Mouse (Mus musculus): ENCODE data around the gene Gramd1c. TPM values are rescaled to one million over a fixed set of nuclear protein-coding genes. Genes with fewer than 3 reads are reported as not detected.

The Gramd1c gene
- polyA plus RNA-seq, 2 experiments, result 1.6 to 2.2 TPM

DNA sequence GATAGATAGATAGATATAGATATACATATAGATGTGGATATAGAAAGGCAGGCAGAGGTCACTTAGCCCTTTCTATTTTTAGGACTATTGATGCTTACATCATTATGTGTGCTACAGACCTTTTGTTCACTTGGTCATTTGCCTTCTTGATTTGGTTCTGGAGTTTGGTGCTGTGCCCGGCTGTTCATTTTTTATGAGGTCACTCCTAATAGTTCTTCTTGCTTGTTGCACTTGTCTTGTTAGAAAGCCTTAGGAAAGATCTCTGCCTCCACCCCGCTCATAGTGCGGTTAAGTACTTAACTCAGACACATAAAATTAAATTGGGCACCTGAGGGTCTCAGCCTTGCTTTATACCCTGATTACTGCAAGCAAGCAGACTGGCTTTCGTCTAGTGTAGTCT is 122.3 kb downstream of the Gramd1c start:
- no peak for DNase-seq (ENCODE audit: low read depth in 3 of 3, low spot score in 3 of 3)
- Histone ChIP-seq H3K27me3 (ENCODE audit: control insufficient read depth, insufficient read depth, low read length) (no peaks in the 10 kb centered on the region), H3K36me3 (replicated peaks; ENCODE audit: control insufficient read depth, insufficient read depth, low read depth) (no peaks in the 10 kb centered on the region), H3K27ac (no peak overlapping the region), H3K9me3 (ENCODE audit: control insufficient read depth, low read length) (no peaks in the 10 kb centered on the region), H3K4me2 (ENCODE audit: low read depth) (no peak overlapping the region), H3K4me1 (replicated peaks; ENCODE audit: control insufficient read depth in 2 of 2, insufficient read depth in 2 of 2, low read length in 1 of 2) (no peaks in the 10 kb centered on the region; a peak in 1 of 4 replicates), H3K4me3 (ENCODE audit: insufficient read depth in 1 of 2, low read depth in 2 of 2, low read length in 2 of 2) (no peak overlapping the region), H3K9ac (replicated peaks) (no peak overlapping the region)
- no peak for ATAC-seq (ENCODE audit: insufficient read depth)
- WGBS (ENCODE audit: insufficient replicate concordance), result 69% methylated on average over 4 of the region's 4 CpGs
- TF ChIP-seq CTCF (IDR thresholded peaks at IDR 0.05; ENCODE audit: low read depth) (no peak), EP300 (IDR thresholded peaks at IDR 0.05; ENCODE audit: low read depth) (no peak)

GRCm38 (mm10) chr16:43935892-43936291 is 127.3 kb downstream of the Gramd1c start:
- no peaks in the 10 kb centered on the region for H3K9me3 ChIP-seq (ENCODE audit: control insufficient read depth, low read length)
- ATAC-seq (ENCODE audit: insufficient read depth) (no peak), DNase-seq (ENCODE audit: low read depth in 3 of 3, low spot score in 3 of 3) (no peak)
- no peaks in the 10 kb centered on the region for H3K36me3 ChIP-seq (replicated peaks; ENCODE audit: control insufficient read depth, insufficient read depth, low read depth)
- no peak overlapping the region for H3K4me2 ChIP-seq (ENCODE audit: low read depth)
- no peaks in the 10 kb centered on the region for H3K27me3 ChIP-seq (ENCODE audit: control insufficient read depth, insufficient read depth, low read length)
- WGBS (ENCODE audit: insufficient replicate concordance), result 77% methylated on average over 3 of the region's 3 CpGs
- no peaks in the 10 kb centered on the region; a peak in 1 of 4 replicates for H3K4me1 ChIP-seq (replicated peaks; ENCODE audit: control insufficient read depth in 2 of 2, insufficient read depth in 2 of 2, low read length in 1 of 2)
- no peak overlapping the region for H3K27ac ChIP-seq
- no peak overlapping the region for H3K4me3 ChIP-seq (ENCODE audit: insufficient read depth in 1 of 2, low read depth in 2 of 2, low read length in 2 of 2)
- no peak overlapping the region for H3K9ac ChIP-seq (replicated peaks)
- no peak for TF ChIP-seq CTCF (IDR thresholded peaks at IDR 0.05; ENCODE audit: low read depth)
- TF ChIP-seq EP300 (IDR thresholded peaks at IDR 0.05; ENCODE audit: low read depth), result no peak

- no peak for TF ChIP-seq EP300 (IDR thresholded peaks at IDR 0.05; ENCODE audit: low read depth)
- no peak for TF ChIP-seq CTCF (IDR thresholded peaks at IDR 0.05; ENCODE audit: low read depth)
- DNase-seq (ENCODE audit: low read depth in 3 of 3, low spot score in 3 of 3) (no peak), ATAC-seq (ENCODE audit: insufficient read depth) (no peak)
- H3K27ac ChIP-seq, result no peak overlapping the region
- no peak overlapping the region for H3K9ac ChIP-seq (replicated peaks)
- H3K4me2 ChIP-seq (ENCODE audit: low read depth), result no peak overlapping the region
- no peaks in the 10 kb centered on the region for H3K36me3 ChIP-seq (replicated peaks; ENCODE audit: control insufficient read depth, insufficient read depth, low read depth)
- 78% methylated on average over 3 of the region's 3 CpGs for WGBS (ENCODE audit: insufficient replicate concordance)
- H3K9me3 ChIP-seq (ENCODE audit: control insufficient read depth, low read length), result no peaks in the 10 kb centered on the region
- H3K27me3 ChIP-seq (ENCODE audit: control insufficient read depth, insufficient read depth, low read length), result no peaks in the 10 kb centered on the region
- H3K4me1 ChIP-seq (replicated peaks; ENCODE audit: control insufficient read depth in 2 of 2, insufficient read depth in 2 of 2, low read length in 1 of 2), result no peaks in the 10 kb centered on the region; a peak in 1 of 4 replicates
- H3K4me3 ChIP-seq (ENCODE audit: insufficient read depth in 1 of 2, low read depth in 2 of 2, low read length in 2 of 2), result no peak overlapping the region
These were observed 127.8 kb downstream of the Gramd1c start for GRCm38 (mm10) chr16:43935367-43935766.

DNA sequence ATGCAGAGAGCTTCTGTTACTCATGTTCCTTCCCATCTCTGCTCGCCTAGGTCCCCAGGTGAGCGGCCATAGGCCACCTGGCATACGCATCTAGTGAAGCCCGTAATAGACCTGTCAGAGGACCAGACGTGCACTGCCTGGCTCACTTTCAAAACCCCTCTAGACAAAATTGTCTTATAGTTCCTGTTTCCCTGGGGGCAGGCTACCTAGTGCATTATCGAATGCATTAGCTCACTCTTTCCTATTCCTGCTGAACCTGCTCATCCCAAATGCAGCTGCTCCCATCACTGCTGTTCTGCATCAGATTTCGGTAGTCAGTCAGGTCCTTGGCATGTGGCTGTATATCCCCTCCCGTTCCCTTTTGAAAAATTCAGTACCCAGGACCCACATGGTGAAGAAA is 128.3 kb downstream of the Gramd1c start:
- no peaks in the 10 kb centered on the region for H3K9me3 ChIP-seq (ENCODE audit: control insufficient read depth, low read length)
- no peaks in the 10 kb centered on the region for H3K27me3 ChIP-seq (ENCODE audit: control insufficient read depth, insufficient read depth, low read length)
- TF ChIP-seq CTCF (IDR thresholded peaks at IDR 0.05; ENCODE audit: low read depth), result no peak
- no peak for TF ChIP-seq EP300 (IDR thresholded peaks at IDR 0.05; ENCODE audit: low read depth)
- WGBS (ENCODE audit: insufficient replicate concordance), result 73% methylated on average over 8 of the region's 8 CpGs
- no peaks in the 10 kb centered on the region; a peak in 1 of 4 replicates for H3K4me1 ChIP-seq (replicated peaks; ENCODE audit: control insufficient read depth in 2 of 2, insufficient read depth in 2 of 2, low read length in 1 of 2)
- no peak overlapping the region for H3K4me2 ChIP-seq (ENCODE audit: low read depth)
- ATAC-seq (ENCODE audit: insufficient read depth), result no peak
- no peak overlapping the region for H3K9ac ChIP-seq (replicated peaks)
- DNase-seq (ENCODE audit: low read depth in 3 of 3, low spot score in 3 of 3), result no peak
- no peak overlapping the region for H3K27ac ChIP-seq
- no peaks in the 10 kb centered on the region for H3K36me3 ChIP-seq (replicated peaks; ENCODE audit: control insufficient read depth, insufficient read depth, low read depth)
- H3K4me3 ChIP-seq (ENCODE audit: insufficient read depth in 1 of 2, low read depth in 2 of 2, low read length in 2 of 2), result no peak overlapping the region

DNA sequence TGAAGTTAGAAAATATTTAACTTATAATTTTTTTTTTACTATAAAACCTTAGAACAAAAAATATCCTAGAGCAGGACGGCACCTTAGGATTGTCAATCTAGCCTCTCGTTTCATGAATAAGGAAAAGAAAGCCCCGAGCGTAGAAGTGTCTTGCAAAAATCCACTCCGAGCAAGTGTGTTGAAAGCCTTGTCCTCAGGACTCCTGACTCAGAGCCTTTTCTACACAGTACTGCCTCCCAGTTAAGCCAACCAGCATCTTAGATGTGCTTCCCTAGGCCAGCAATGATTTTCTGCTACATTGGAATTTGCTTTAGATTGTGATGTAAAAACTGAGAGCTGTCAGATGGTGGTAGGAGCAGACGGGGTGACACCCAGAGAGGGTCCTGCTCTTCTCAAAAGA is 130.1 kb downstream of the Gramd1c start:
- Histone ChIP-seq H3K9me3 (ENCODE audit: control insufficient read depth, low read length) (no peaks in the 10 kb centered on the region), H3K4me3 (ENCODE audit: insufficient read depth in 1 of 2, low read depth in 2 of 2, low read length in 2 of 2) (no peak overlapping the region), H3K36me3 (replicated peaks; ENCODE audit: control insufficient read depth, insufficient read depth, low read depth) (no peaks in the 10 kb centered on the region), H3K27ac (no peak overlapping the region), H3K4me1 (replicated peaks; ENCODE audit: control insufficient read depth in 2 of 2, insufficient read depth in 2 of 2, low read length in 1 of 2) (no peaks in the 10 kb centered on the region; a peak in 1 of 4 replicates), H3K9ac (replicated peaks) (no peak overlapping the region), H3K27me3 (ENCODE audit: control insufficient read depth, insufficient read depth, low read length) (no peaks in the 10 kb centered on the region), H3K4me2 (ENCODE audit: low read depth) (no peak overlapping the region)
- DNase-seq (ENCODE audit: low read depth in 3 of 3, low spot score in 3 of 3) (no peak), ATAC-seq (ENCODE audit: insufficient read depth) (no peak)
- no peak for TF ChIP-seq CTCF (IDR thresholded peaks at IDR 0.05; ENCODE audit: low read depth)
- no peak for TF ChIP-seq EP300 (IDR thresholded peaks at IDR 0.05; ENCODE audit: low read depth)
- 79% methylated on average over 6 of the region's 6 CpGs for WGBS (ENCODE audit: insufficient replicate concordance)

Measured in liver, embryonic 14.5 days (tissue).